Mouse (Mus musculus) bone marrow macrophage, adult 2 months (primary cell): ENCODE data around the gene Itga7. TPM values are rescaled to one million over a fixed set of nuclear protein-coding genes. Genes with fewer than 3 reads are reported as not detected.

Experiments
- H3K27ac ChIP-seq: 2 replicates; pipeline ENCODE4 v1.5.1; 2012; ENCODE audit warnings: low read depth, low read length; ENCODE audit not compliant: insufficient read depth
- H3K4me1 ChIP-seq: 2 replicates; pipeline ENCODE4 v1.6.1; 2012; ENCODE audit warnings: low read length; ENCODE audit not compliant: control insufficient read depth, insufficient read depth
- H3K4me3 ChIP-seq: 2 replicates; pipeline ENCODE4 v1.5.1; 2012; ENCODE audit warnings: mild to moderate bottlenecking, low read length, moderate library complexity; ENCODE audit not compliant: insufficient read depth
- CTCF ChIP-seq: IDR thresholded peaks from 2 replicates; pipeline ENCODE4 v1.5.1; 2012; ENCODE audit warnings: low read depth, mild to moderate bottlenecking, low read length, moderate library complexity
- POLR2A ChIP-seq: IDR thresholded peaks from 2 replicates; pipeline ENCODE4 v1.6.1; 2012; ENCODE audit warnings: mild to moderate bottlenecking, low read depth, low read length, borderline replicate concordance
- polyA plus RNA-seq: library from polyadenylated mRNA; stranded (reverse); fragments of >200 nt; gene quantifications from 2 replicates; pipeline ENCODE4 v1.2.4, GENCODE M21; 2012; ENCODE audit not compliant: missing spikeins, insufficient read depth, insufficient read length

Itga7 gene
- polyA plus RNA-seq, 1 experiment = 0.17 TPM

- Histone ChIP-seq H3K4me3 (no peak overlapping the region), H3K27ac (no peak overlapping the region), H3K4me1 (peaks cover 2% of the 10 kb centered on the region; the same call in 1 of the 2 replicates)
- TF ChIP-seq CTCF = no peak
- TF ChIP-seq POLR2A = no peak
These were observed 24.7 kb downstream of the Itga7 start for GRCm38 (mm10) chr10:128958340-128958739.

DNA sequence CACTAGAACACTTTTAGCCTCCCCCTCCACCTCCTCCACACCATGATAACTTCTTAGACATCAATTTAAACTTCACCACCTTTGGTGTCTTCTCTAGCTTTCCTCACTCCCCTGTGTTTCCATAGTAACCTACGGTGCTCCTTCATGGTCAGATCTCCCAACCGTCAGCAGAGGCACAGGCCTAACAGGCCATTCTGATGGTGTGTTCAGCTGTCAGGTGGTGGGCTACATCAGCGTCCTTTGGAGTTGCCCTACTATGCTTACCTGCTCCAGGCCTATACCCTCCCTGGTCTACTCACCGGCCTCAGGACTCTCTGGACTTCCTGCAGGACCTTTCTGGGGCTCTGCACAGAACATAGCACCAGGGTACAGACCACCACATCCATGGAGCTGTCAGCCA is 26.5 kb downstream of the Itga7 start:
- peaks cover 2% of the 10 kb centered on the region; the same call in 1 of the 2 replicates for H3K4me1 ChIP-seq
- no peak overlapping the region for H3K4me3 ChIP-seq
- no peak for TF ChIP-seq CTCF
- TF ChIP-seq POLR2A = no peak
- H3K27ac ChIP-seq = no peak overlapping the region

- H3K4me1 ChIP-seq = peaks cover 8% of the 10 kb centered on the region
- H3K27ac ChIP-seq = no peak within 1 kb of the TSS
- H3K4me3 ChIP-seq = no peak within 1 kb of the TSS
- no peak for TF ChIP-seq CTCF
- TF ChIP-seq POLR2A = no peak
These were observed 27.3 kb downstream of the Itga7 start, which contains the start of gene Mettl7b for GRCm38 (mm10) chr10:128960590-128961584. Gene Mettl7b (minus strand): TSS chr10:128960988.

GRCm38 (mm10) chr10:128964961-128965360 is 31.3 kb downstream of the Itga7 start:
- H3K27ac ChIP-seq = no peak overlapping the region

GRCm38 (mm10) chr10:128965871-128966270 is 32.3 kb downstream of the Itga7 start:
- H3K4me3 ChIP-seq = no peak overlapping the region
- H3K27ac ChIP-seq = peak overlapping the region; percentile 31
- H3K4me1 ChIP-seq = peaks cover 15% of the 10 kb centered on the region
- TF ChIP-seq CTCF (no peak), POLR2A (no peak)

More at GRCm38 (mm10) chr10:128964961-128965360, 31.3 kb downstream of the Itga7 start:
- Histone ChIP-seq H3K4me3 (no peak overlapping the region), H3K4me1 (peaks cover 17% of the 10 kb centered on the region)
- TF ChIP-seq POLR2A (no peak), CTCF (no peak)

DNA sequence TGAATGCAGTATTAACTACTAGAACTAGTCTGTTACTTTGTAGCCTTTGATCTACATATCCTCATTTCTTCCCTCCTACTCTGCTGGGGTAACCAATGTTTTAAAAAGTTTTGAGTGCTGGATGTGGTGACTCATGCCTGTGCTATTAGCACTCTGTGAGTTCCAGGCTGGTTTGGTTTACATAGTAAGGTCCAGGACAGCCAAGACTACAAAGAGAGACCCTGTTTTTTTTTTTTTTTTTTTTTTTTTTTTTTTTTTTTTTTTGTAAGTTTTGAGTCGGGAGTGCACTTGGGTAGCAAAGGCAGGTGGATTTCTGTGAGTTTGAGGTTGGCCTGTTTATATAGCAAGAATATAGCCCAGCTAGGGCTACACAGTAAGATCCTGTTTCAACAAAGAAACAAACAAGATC is 34.7 kb downstream of the Itga7 start:
- TF ChIP-seq POLR2A = no peak
- no peak for TF ChIP-seq CTCF
- H3K4me1 ChIP-seq = peaks cover 15% of the 10 kb centered on the region
- no peak overlapping the region for H3K27ac ChIP-seq
- H3K4me3 ChIP-seq = no peak overlapping the region

- no peak for TF ChIP-seq CTCF
- no peak for TF ChIP-seq POLR2A
- H3K4me3 ChIP-seq = no peak overlapping the region
- no peak overlapping the region for H3K27ac ChIP-seq
- peaks cover 10% of the 10 kb centered on the region for H3K4me1 ChIP-seq
These were observed 37.2 kb downstream of the Itga7 start for GRCm38 (mm10) chr10:128970740-128971250.

DNA sequence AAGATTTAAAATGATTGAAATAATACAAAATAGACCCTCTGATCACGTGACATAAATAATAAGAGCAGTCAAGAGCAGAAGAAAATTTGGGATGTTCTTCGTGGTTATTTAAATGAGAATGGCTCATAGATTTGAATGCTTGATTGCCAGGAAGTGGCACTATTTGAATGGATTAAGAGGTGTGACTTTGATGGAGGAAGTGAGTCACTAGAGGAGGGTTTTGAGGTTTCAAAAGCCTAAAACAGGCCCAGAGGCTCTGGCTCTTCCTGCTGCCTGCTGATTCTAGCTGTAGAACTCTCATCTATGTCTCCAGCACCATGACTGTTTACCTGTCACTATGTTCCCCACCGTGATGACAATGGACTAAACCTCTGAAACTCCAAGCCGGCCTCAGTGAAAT is 39.2 kb downstream of the Itga7 start:
- H3K27ac ChIP-seq = no peak overlapping the region

DNA sequence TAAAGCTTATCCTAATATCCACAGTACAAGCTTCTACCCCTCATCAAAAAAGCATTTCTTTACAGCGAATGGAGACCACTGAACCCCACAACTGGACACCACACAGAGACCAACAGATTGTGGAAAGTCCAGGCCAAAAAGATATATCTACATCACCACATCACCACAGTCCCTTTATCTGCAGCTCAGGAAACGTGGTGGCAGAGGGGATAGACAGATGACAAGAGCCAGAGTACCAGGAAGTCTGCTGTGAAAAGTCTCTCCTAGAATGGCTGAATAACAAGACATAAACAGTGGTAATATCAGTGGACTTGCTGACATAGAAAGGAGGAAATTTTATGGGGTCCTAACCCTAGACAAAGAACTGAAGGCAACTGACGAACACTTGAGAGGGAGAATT is 42.8 kb downstream of the Itga7 start:
- no peak overlapping the region for H3K27ac ChIP-seq
- no peaks in the 10 kb centered on the region for H3K4me1 ChIP-seq
- H3K4me3 ChIP-seq = no peak overlapping the region
- TF ChIP-seq POLR2A (no peak), CTCF (no peak)

More for the DNA sequence above, 39.2 kb downstream of the Itga7 start:
- no peak for TF ChIP-seq POLR2A
- no peak for TF ChIP-seq CTCF
- no peaks in the 10 kb centered on the region for H3K4me1 ChIP-seq
- H3K4me3 ChIP-seq = no peak overlapping the region

DNA sequence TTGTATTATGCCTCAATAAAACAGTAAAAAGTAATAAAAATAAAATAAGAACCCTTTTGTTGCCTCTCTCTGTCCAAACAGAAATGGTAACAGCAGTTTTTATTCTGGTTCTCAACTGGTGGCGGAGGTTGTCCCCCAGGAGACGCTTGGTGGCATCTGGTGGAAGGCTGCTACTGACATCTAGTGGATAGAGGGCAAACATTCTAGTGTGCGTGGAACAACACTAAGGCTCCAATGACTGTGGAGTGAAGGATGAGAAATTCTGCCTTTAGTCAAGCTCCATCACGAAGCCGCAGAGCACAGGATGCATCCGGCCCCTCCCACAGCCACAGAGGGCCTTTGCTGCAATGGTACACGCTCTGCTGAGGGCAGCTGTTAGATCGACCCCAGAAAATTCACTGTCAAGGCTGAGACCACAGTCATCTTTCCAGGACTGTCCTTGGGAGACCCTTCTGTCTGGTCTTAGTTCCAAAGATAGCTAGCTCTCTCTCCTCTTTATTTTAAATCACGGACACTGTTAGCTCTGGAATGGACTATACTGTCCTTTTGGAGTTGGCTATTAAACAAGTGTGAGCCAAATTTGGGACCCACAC is 44.0 kb downstream of the Itga7 start:
- no peaks in the 10 kb centered on the region for H3K4me1 ChIP-seq
- no peak overlapping the region for H3K27ac ChIP-seq
- no peak overlapping the region for H3K4me3 ChIP-seq
- TF ChIP-seq CTCF (peak; percentile 79), POLR2A (no peak)
